Mouse (Mus musculus) lung, embryonic 16.5 days (tissue): Measurements from ENCODE around the gene Rbm33. TPM values are rescaled to one million over a fixed set of nuclear protein-coding genes. Genes with fewer than 3 reads are reported as not detected.

Experiments used
- ATAC-seq: fragments of 200-750 bp; cut with Nextera tagmentation; 2 replicates; pipeline ENCODE4 v1.8.0; 2017; ENCODE audit warnings: low read depth, mild to moderate bottlenecking, moderate library complexity
- H3K27ac ChIP-seq: fragments of 300-500 bp; sonication (generic); 2 replicates; pipeline ENCODE4 v1.5.1; 2014; ENCODE audit warnings: mild to moderate bottlenecking, control low read depth, low read length
- H3K27me3 ChIP-seq: fragments of 300-500 bp; sonication (generic); 2 replicates; pipeline ENCODE4 v1.6.1; 2014; ENCODE audit warnings: low read depth, low read length, mixed read lengths; ENCODE audit not compliant: control insufficient read depth, insufficient read depth
- H3K36me3 ChIP-seq: fragments of 300-500 bp; sonication (generic); 2 replicates; pipeline ENCODE4 v1.6.1; 2014; ENCODE audit warnings: low read length; ENCODE audit not compliant: control insufficient read depth, insufficient read depth
- H3K4me1 ChIP-seq: fragments of 300-500 bp; sonication (generic); replicated peaks from 2 replicates; pipeline ENCODE4 v1.6.1; 2014; ENCODE audit warnings: low read length, mixed read lengths; ENCODE audit not compliant: control insufficient read depth, insufficient read depth
- H3K4me2 ChIP-seq: fragments of 300-500 bp; sonication (generic); 2 replicates; pipeline ENCODE4 v1.6.1; 2014; ENCODE audit warnings: low read depth, low read length, control low read depth
- H3K4me3 ChIP-seq: fragments of 300-500 bp; sonication (generic); 2 replicates; pipeline ENCODE4 v1.5.1; 2014; ENCODE audit warnings: mild to moderate bottlenecking, low read length, control low read depth
- H3K9ac ChIP-seq: fragments of 300-500 bp; sonication (generic); 2 replicates; pipeline ENCODE4 v1.6.1; 2014; ENCODE audit warnings: low read length, control low read depth
- H3K9me3 ChIP-seq: fragments of 300-500 bp; sonication (generic); 2 replicates; pipeline ENCODE4 v1.6.1; 2016; ENCODE audit warnings: low read length; ENCODE audit not compliant: control insufficient read depth
- WGBS: fragments of 180-500 bp; shearing (Covaris S2); extraction: QIAGEN DNeasy Blood & Tissue Kit; methylation state at CpG from one replicate; pipeline ENCODE4 v1.1.7; 2014; 5-methylcytosine and 5-hydroxymethylcytosine counted together
- polyA plus RNA-seq: library from polyadenylated mRNA; unstranded; fragments of >200 nt; fragmentation: Nextera tagmentation; extraction: Ambion mirVana; gene quantifications from 2 replicates; pipeline ENCODE4 v1.2.1, GENCODE M21; 2015

Gene Rbm33
- polyA plus RNA-seq, result 11.1 and 12.1 TPM in 2 replicates

DNA sequence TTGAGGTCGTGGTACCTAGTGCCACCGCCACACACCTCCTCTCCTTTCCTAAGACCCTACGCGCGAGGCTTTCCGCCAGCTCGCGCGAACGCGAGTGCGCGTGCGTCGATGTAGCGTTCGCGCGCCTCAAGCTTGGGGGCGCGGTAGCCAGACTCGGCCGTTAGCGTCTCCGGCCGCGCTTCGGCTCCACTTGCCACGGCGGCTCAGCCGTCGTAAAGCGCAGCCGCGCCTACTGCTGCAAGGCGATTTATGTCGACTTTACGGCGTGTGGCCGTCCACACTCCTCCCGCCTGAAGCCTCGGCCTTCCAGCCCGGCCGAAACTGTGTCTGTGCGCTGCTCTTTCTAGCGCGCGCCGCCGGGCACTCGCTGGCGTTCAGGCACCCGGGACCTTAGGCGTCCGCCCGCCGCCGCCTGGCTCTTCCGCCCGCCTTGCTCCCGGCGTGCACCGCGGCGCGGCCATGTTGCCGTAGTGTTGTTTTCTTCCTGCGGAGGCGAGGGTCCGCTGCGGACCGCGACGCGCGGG is at the start of gene Rbm33:
Gene Rbm33 (plus strand): TSS at position 400 of the 524 bp plus-strand sequence.
- ATAC-seq, result peak; percentile 94

DNA sequence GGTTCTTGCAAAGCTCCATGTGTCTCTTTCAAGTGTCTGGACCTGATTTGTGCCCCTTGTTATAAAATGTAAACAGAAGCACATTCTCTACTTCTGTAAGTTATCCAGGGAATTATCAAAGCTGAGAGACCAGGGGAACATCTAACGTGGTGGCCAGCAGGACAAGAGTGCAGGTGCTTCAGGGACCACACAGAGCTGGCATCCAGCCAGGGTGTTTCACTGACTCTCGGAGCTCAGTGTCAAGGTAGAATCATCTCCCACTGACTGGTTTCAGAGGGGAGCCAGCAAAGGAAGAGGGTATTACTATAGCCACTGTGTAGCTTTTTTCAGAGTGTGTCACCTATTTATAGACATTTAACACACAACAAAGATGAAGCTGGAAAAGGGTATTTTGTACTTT is 49.3 kb upstream of the Rbm33 start:
- ATAC-seq, result no peak
- 24% methylated on average over 2 of the region's 2 CpGs for WGBS
- H3K9ac ChIP-seq, result no peak overlapping the region

More for the DNA sequence above, at the start of gene Rbm33:
- peak within 1 kb of the TSS; percentile 99 for H3K9ac ChIP-seq
- H3K36me3 ChIP-seq, result no peaks in the 10 kb centered on the region
- H3K4me3 ChIP-seq, result peak within 1 kb of the TSS; percentile 76
- H3K9me3 ChIP-seq, result no peaks in the 10 kb centered on the region
- H3K4me1 ChIP-seq, result peaks cover 12% of the 10 kb centered on the region
- WGBS, result under 1% methylated on average over 76 of the region's 76 CpGs
- peak within 1 kb of the TSS; percentile 100 for H3K27ac ChIP-seq
- H3K4me2 ChIP-seq, result peak within 1 kb of the TSS; percentile 80
- no peaks in the 10 kb centered on the region for H3K27me3 ChIP-seq

DNA sequence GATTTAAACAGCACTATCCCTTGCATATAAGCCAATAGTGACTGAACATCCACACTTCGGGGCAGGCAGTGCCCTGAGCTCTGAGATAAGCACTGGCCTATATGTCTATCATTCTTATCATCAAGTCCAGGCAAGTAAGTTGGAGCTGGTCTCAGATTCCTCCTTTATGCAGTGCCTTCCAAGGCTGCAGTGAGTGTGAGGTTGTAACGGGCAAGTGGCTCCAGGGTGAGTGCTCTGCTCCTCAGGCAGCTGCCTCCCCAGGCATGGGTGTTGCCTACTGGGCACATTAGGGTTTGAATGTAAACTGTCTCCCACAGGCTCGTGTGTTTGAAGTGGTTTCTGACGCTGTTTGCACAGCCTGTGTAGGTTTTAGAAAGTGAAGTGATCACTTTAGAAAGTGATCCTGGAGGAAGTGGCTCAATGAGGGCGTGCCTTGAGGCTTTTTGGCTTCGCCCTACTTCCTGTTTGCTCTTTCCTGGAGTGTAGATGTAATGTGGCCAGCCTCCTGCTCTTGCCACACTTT is 47.4 kb upstream of the Rbm33 start:
- no peak overlapping the region for H3K4me3 ChIP-seq
- no peak overlapping the region for H3K4me2 ChIP-seq
- H3K36me3 ChIP-seq, result no peaks in the 10 kb centered on the region
- 28% methylated on average over 6 of the region's 6 CpGs for WGBS
- ATAC-seq, result peak; percentile 95
- peak overlapping the region; percentile 38 for H3K27ac ChIP-seq
- H3K9ac ChIP-seq, result no peak overlapping the region
- H3K4me1 ChIP-seq, result peaks cover 6% of the 10 kb centered on the region
- no peaks in the 10 kb centered on the region for H3K9me3 ChIP-seq
- H3K27me3 ChIP-seq, result no peaks in the 10 kb centered on the region

More for the DNA sequence above, 49.3 kb upstream of the Rbm33 start:
- no peak overlapping the region for H3K4me3 ChIP-seq
- peaks cover 6% of the 10 kb centered on the region for H3K4me1 ChIP-seq
- no peaks in the 10 kb centered on the region for H3K36me3 ChIP-seq
- no peaks in the 10 kb centered on the region for H3K9me3 ChIP-seq
- no peaks in the 10 kb centered on the region for H3K27me3 ChIP-seq
- no peak overlapping the region for H3K4me2 ChIP-seq
- H3K27ac ChIP-seq, result no peak overlapping the region

GRCm38 (mm10) chr5:28272836-28273235 is 44.1 kb upstream of the Rbm33 start:
- no peaks in the 10 kb centered on the region for H3K36me3 ChIP-seq
- H3K27ac ChIP-seq, result no peak overlapping the region
- no peak overlapping the region for H3K4me3 ChIP-seq
- no peak overlapping the region for H3K9ac ChIP-seq
- ATAC-seq, result no peak
- 65% methylated on average over 2 of the region's 2 CpGs for WGBS
- H3K27me3 ChIP-seq, result no peaks in the 10 kb centered on the region
- no peak overlapping the region for H3K4me2 ChIP-seq
- no peaks in the 10 kb centered on the region for H3K9me3 ChIP-seq
- H3K4me1 ChIP-seq, result peaks cover 6% of the 10 kb centered on the region

- no peak overlapping the region for H3K9ac ChIP-seq
- no peak overlapping the region for H3K4me3 ChIP-seq
- H3K9me3 ChIP-seq, result no peaks in the 10 kb centered on the region
- H3K27ac ChIP-seq, result no peak overlapping the region
- no peaks in the 10 kb centered on the region for H3K27me3 ChIP-seq
- no peaks in the 10 kb centered on the region for H3K36me3 ChIP-seq
- no peak for ATAC-seq
- 36% methylated on average over 2 of the region's 2 CpGs for WGBS
- no peak overlapping the region for H3K4me2 ChIP-seq
- H3K4me1 ChIP-seq, result no peaks in the 10 kb centered on the region
These were observed 39.6 kb upstream of the Rbm33 start for GRCm38 (mm10) chr5:28277279-28277678.

GRCm38 (mm10) chr5:28289111-28289510 is 27.8 kb upstream of the Rbm33 start:
- no peak for ATAC-seq
- WGBS, result 49% methylated on average over 3 of the region's 3 CpGs

DNA sequence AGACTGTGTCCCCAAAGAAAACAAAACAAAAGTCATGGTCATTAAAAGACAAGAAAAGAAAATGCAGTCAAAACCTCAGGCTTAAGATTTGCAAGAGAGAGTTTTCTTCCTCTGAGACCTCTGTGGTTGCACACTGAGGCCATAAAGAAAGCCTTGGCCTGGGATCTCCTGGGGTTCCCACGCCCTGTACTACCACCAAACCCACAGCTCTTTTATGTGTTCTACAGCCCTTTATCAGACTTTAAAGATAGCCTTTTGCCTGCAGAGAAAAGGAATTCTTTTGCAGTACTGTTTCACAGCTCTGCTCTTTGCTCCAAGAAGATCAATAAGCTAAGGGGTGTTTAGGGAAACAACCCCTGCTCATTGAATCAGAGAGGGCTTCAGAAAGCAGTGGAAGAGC is 26.3 kb upstream of the Rbm33 start:
- WGBS, result 91% methylated on average over 1 of the region's 1 CpGs

More at GRCm38 (mm10) chr5:28289111-28289510, 27.8 kb upstream of the Rbm33 start:
- no peak overlapping the region for H3K4me3 ChIP-seq
- no peak overlapping the region for H3K4me2 ChIP-seq
- H3K36me3 ChIP-seq, result no peaks in the 10 kb centered on the region
- H3K27me3 ChIP-seq, result no peaks in the 10 kb centered on the region
- no peak overlapping the region for H3K27ac ChIP-seq
- no peaks in the 10 kb centered on the region for H3K4me1 ChIP-seq
- H3K9ac ChIP-seq, result no peak overlapping the region
- H3K9me3 ChIP-seq, result no peaks in the 10 kb centered on the region

DNA sequence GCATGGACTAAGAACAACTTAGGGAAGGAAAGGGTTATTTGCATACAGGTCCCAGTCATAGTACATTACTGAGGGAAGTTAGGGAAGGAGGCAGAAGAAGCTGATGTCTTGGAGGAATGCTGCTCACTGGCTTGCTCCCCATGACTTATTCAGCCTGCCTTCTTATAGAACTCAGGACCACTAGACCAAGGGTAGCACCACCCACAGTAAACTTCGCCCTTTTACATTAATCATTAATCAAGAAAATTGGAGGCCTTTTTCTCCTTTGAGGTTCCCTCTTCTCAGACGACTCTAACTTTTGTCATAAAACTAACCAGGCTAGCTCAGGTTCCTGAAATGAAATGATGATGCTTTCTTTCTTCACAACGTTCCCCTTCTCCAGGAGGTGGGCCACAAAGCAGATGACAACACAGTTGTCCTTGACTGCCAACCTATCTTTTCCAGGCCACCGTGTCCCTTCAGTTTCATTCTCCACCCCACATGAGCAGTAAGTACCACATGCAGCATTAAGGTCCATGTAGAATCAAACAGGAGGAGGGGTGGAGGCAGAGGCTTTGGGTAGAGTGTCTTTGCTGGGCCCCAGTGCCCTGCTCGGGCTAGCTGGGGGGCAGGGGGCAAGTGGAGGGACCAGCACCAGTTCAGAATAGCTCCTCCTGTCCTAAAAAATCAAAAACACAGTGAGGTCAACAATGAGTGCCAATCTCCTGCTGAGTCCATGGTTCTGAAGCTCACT is 25.6 kb upstream of the Rbm33 start:
- WGBS, result 67% methylated on average over 5 of the region's 5 CpGs
- ATAC-seq, result no peak
- no peak overlapping the region for H3K9ac ChIP-seq
- no peak overlapping the region for H3K4me2 ChIP-seq
- H3K4me1 ChIP-seq, result no peaks in the 10 kb centered on the region
- H3K36me3 ChIP-seq, result no peaks in the 10 kb centered on the region
- H3K4me3 ChIP-seq, result no peak overlapping the region
- H3K27me3 ChIP-seq, result no peaks in the 10 kb centered on the region
- H3K9me3 ChIP-seq, result no peaks in the 10 kb centered on the region
- H3K27ac ChIP-seq, result no peak overlapping the region

More for the DNA sequence above, 26.3 kb upstream of the Rbm33 start:
- Histone ChIP-seq H3K4me1 (no peaks in the 10 kb centered on the region), H3K9ac (no peak overlapping the region), H3K27me3 (no peaks in the 10 kb centered on the region), H3K36me3 (no peaks in the 10 kb centered on the region), H3K27ac (no peak overlapping the region), H3K9me3 (no peaks in the 10 kb centered on the region), H3K4me2 (no peak overlapping the region), H3K4me3 (no peak overlapping the region)
- no peak for ATAC-seq

DNA sequence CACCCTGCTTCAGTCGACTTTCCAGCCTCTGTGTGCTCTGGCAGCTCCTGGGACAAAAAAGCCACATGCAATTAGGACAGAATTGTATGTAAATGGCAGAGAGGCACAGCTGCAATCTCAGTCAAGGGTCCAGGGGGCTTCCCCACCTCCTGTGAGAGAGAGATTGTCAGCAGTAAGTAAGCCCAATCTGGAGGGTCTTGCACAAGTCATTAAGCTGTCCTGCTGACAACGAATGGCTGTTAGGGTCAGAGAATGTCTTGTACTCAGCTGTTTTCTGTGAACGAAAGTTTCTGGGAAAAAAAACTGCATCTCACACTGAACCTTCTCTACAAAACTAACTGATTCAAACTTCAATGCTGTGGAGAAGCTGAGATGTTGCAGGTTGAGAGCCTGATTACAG is 24.6 kb upstream of the Rbm33 start:
- Histone ChIP-seq H3K9ac (no peak overlapping the region), H3K9me3 (no peaks in the 10 kb centered on the region), H3K36me3 (no peaks in the 10 kb centered on the region), H3K4me2 (no peak overlapping the region), H3K4me3 (no peak overlapping the region), H3K4me1 (no peaks in the 10 kb centered on the region), H3K27ac (no peak overlapping the region), H3K27me3 (no peaks in the 10 kb centered on the region)
- 30% methylated on average over 3 of the region's 3 CpGs for WGBS
- no peak for ATAC-seq
